Mouse (Mus musculus) spleen, adult 12 weeks (tissue): ENCODE data around the gene Il16.

Source experiments
- DNase-seq: peaks from one replicate; pipeline ENCODE4 v3.0.0; 2022; ENCODE audit warnings: low spot score

Gene Il16

GRCm38 (mm10) chr7:83682640-83683274 is 62.8 kb downstream of the Il16 start:
- DNase-seq = no peak

- no peak for DNase-seq
These were observed 67.0 kb downstream of the Il16 start for GRCm38 (mm10) chr7:83678506-83678905.

GRCm38 (mm10) chr7:83677296-83677695 is 68.2 kb downstream of the Il16 start:
- DNase-seq = no peak

DNA sequence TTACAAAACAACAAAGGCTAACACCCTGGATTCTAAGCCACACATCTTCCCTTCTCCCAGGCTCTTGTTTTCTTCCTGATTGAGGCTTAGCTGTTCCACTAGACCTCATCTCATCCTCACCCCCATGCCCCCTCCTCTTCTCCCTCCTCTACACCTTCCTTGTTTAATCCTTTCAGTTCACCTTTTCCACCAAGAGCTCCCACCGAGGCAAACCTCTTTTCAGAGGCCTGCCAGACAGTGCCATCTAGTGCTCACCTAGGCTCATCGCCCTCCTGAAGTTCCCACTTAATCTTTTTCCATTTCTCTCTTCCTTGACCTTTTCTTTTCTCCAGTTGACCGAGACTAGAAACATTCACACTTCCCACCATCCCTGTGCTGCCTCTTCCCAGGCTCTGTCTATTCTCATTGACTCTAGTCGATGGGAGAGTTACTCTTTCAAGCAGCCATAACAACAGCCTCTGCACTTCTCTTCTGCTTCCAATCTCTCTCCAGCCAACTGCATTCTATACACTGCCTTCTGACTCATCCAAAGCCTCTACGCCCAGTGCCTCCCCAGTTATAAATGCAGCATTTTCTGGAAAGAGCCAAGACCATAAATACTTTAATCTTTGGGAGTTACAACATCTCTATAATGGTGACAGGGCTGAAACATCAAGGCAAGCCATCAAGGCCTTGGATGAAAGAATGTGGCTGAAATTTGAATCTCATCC is 69.8 kb downstream of the Il16 start:
- DNase-seq = no peak

- DNase-seq = no peak
These were observed 74.0 kb downstream of the Il16 start for GRCm38 (mm10) chr7:83671573-83671972.

GRCm38 (mm10) chr7:83668724-83669123 is 76.8 kb downstream of the Il16 start:
- no peak for DNase-seq

GRCm38 (mm10) chr7:83667936-83668645 is 77.4 kb downstream of the Il16 start:
- DNase-seq = no peak

- no peak for DNase-seq
These were observed 79.4 kb downstream of the Il16 start for GRCm38 (mm10) chr7:83666087-83666595.

- DNase-seq = no peak
These were observed 82.7 kb downstream of the Il16 start for GRCm38 (mm10) chr7:83662711-83663375.

GRCm38 (mm10) chr7:83661763-83662162 is 83.8 kb downstream of the Il16 start:
- no peak for DNase-seq

- no peak for DNase-seq
These were observed 84.5 kb downstream of the Il16 start for GRCm38 (mm10) chr7:83661031-83661430.

DNA sequence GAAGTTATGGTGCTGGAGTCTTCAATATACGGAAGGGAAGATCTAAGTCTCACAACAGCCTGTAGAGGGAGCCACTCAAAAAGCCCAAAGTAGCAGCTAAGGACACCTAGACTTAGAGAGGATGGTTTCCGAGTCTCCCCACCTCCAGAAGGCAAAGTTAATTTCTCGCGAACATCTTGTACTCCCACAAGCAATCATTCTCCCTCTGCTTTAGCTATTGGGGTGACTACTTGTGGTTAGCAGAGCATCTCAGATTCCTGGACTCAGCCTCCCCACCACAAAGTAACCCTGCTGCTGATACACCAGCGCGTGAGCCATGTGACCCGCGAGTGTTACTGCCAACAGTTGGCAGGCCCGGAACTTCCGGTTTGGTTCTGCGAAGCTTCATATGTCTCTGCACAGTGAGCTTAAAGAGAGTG is 85.2 kb downstream of the Il16 start:
- DNase-seq = no peak

DNA sequence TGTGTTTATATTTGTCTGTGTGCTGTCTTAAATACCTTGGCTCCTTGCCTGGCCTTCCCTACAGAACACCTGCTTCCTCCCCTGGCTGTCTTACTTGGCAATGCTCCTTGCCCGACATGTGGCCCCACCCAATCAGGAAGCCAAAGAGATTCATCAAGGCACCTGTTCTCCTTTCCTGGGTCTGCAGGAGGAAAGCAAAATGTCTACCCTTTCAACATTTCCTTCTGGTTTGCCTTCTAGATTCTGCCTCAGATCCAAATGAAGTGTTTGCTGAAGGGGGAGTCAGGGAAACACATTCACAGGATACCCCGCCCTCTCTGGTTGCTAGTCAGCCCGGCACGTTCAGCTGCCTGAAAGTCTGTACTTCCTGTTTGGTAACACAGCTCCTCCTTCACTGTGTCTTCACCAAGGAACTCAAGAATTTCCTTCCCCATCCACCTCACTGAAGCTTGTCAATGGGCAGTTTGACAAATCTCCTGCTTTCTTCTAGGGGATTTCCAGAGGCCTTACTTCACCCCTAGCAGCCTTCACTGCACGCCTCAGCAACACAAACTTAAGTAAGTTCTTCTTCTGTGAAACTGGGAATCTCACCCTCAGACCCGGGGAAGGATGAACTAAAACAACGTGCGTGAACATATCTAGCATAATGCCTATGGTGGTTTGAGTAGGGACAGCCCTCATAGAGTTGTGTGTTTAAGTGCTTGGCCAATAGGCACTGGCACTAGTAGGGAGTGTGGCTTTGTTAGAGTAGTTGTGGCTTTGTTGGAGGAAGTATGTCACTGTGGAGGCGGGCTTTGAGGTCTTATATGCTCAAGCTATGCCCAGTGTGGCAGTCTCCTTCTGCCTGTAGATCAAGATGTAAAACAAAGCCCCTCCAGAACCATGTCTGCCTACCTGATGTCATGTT is 86.1 kb downstream of the Il16 start:
- DNase-seq = peak; percentile 25

DNA sequence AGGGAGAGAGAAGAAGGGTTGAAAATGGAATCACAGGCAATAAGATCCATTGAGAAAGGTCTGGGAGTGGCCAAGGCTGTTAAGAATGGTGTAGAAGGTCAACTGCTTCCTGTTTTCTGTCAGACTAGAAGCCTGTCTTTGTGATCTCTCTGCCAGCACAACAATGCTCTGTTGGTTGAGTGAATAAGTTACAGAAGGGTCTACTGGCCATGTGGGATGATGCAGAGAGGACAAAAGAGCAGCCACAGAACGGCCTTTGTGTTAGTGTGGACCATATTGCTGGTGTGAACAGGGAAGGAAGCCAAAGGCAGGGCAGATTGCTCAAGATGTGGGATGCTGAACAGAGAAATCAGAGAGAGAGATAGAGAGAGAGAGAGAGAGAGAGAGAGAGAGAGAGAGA is 86.8 kb downstream of the Il16 start:
- no peak for DNase-seq

DNA sequence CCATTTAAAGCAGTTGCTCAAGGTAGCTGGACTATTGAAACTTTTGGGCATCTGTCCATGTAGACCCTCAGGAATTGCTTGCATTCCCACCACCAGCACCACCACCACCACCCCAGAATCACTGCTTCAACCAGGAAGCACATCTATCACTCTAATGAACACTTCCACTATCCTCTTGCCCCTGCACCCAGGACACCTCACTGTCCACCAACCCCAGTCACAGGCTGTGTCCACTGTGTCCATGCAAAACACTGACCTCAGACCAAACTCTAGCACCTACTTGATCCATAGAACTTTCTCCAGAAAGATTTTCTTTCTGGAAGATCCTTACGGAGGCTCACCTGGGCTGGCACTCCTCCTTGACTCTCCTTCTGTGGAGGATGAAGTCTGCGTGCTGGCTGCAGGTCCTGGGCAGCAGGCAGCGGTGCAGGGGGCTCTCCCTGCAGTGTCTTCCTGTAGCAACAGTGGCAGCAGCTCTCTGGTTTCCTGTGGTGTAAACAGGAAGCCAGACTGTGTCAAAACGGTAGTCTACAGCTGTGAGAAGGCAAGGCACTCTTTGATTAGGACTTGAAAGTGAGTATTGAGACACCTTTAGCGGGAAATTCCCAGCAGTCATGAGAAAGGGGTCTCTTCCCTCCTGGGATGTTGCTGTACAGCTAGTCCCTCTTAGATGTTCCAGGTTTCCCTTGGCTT is 90.4 kb downstream of the Il16 start:
- no peak for DNase-seq

DNA sequence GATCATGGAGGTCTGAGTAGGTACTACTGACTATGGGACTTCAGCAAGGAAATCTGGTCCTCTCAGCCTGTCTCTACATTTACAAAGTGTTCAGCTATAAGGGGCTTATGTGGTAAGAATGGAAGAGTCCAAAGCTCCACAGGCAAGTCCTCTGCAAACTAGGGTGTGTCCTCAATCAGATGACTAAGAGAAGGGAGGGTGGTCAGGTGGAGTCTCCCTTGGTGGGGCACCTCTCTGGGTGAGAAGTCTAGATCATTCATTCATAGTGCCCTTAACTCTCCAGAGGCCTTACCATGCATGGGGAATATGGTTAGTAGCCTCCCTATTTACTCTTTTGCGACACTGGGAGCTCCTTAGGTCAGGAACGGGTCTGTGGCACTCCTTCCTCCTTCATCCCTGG is 91.3 kb downstream of the Il16 start:
- DNase-seq = no peak

- DNase-seq = no peak
These were observed 91.9 kb downstream of the Il16 start for GRCm38 (mm10) chr7:83653605-83654051.

GRCm38 (mm10) chr7:83652498-83652897 is 93.0 kb downstream of the Il16 start:
- no peak for DNase-seq

DNA sequence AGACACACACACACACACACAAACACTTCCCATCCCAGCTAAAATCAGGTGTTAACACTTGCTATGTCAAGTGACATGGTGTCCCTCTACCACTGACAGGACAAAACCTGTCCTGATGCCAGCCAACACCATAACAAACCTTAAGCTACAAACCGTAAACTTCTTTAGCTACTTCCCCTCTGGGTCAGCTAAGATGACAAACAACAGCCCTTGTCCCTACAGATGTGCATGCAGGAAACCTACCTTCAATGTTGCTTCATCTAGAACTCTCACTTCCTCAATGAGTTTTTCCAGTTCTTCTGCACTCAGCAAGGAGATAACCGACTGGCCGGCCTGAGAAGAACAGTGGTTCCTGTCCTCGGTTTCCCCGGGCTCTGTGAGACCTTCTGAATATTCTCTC is 94.9 kb downstream of the Il16 start:
- DNase-seq = no peak

DNA sequence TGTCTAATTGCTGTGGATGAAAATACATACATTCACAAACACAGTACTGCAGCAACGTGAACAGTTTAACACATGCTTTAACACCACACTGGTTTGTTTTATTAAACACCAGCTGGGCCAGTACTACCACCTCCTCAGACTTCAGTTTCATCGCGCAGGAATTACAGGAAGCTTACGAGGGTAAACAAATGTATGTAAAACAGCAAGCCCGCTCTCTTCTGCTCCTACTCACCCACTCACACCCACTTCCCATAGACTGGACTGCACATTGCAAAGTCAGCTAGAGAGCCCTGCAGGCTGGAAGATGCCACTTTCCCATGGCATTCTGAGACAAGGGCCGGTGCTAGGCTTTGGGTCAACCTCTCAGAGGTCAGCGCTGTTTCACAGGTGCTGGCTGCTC is 96.7 kb downstream of the Il16 start:
- no peak for DNase-seq

DNA sequence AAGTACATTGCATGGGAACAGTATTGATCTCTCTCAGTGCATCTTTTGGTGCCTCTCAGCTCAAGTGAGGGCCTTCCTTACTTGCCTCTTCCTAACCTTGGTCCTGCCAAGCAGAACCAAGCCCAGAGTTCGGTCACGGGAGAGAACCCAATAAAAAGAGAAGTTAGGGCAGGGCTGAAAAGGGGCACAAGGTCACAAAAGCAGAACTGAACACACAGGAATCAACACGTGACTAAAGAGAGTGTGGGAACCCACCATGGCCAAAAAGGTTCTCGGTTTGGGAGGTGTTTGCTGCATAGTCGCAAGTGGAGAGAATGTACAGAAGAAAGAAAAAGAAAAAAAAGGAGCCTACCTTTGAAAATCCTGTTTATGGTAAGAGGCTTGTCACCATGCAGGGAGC is 100.0 kb downstream of the Il16 start:
- DNase-seq = peak; percentile 39
